Mouse (Mus musculus): Measurements from ENCODE around the gene Lrp8. TPM values are rescaled to one million over a fixed set of nuclear protein-coding genes. Genes with fewer than 3 reads are reported as not detected.

The Lrp8 gene
- total and polyA plus RNA-seq, 2 experiments, result 0.09 to 0.11 TPM

DNA sequence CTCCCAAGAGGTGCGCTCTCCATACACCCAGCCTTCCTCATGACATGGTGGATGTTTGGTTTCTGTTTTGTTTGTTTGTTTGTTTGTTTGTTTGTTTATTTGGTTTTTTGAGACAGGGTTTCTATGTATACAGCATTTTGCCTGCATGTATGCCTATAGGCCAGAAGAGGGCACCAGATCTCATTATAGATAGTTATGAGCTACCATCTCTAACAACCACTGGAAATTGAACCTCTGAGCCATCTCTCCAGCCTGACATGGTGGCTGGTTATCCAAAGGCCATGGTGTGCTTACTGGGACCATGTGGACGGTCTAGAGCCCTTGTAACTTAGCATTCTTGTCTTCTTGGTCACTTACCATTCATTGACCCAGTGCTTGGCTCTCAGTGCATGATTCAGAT lies 90.6 kb downstream of the Lrp8 start:
- Histone ChIP-seq H3K9ac (ENCODE audit: low read depth, low read length) (no peak overlapping the region), H3K27ac (replicated peaks; ENCODE audit: insufficient read depth, low read depth, low read length) (no peak overlapping the region), H3K27me3 (ENCODE audit: control insufficient read depth, insufficient read depth, low read length) (no peaks in the 10 kb centered on the region), H3K4me1 (ENCODE audit: control insufficient read depth, insufficient read depth, low read length) (peaks cover 5% of the 10 kb centered on the region), H3K79me2 (ENCODE audit: control insufficient read depth, insufficient read depth, low read length) (no peaks in the 10 kb centered on the region), H3K4me3 (ENCODE audit: insufficient read depth, low read depth, low read length) (no peak overlapping the region), H3K36me3 (ENCODE audit: control insufficient read depth, insufficient read depth, low read length) (peaks cover 11% of the 10 kb centered on the region)
- TF ChIP-seq POLR2A (IDR thresholded peaks at IDR 0.05; ENCODE audit: extremely low read depth, insufficient read depth, low read length) (no peak), CTCF (IDR thresholded peaks at IDR 0.05; ENCODE audit: low read depth, low read length) (peak; percentile 54)
- DNase-seq (ENCODE audit: extremely low read depth, low read depth, low spot score), result peak; percentile 47
- WGBS, result 71% methylated on average over 2 of the region's 2 CpGs

DNA sequence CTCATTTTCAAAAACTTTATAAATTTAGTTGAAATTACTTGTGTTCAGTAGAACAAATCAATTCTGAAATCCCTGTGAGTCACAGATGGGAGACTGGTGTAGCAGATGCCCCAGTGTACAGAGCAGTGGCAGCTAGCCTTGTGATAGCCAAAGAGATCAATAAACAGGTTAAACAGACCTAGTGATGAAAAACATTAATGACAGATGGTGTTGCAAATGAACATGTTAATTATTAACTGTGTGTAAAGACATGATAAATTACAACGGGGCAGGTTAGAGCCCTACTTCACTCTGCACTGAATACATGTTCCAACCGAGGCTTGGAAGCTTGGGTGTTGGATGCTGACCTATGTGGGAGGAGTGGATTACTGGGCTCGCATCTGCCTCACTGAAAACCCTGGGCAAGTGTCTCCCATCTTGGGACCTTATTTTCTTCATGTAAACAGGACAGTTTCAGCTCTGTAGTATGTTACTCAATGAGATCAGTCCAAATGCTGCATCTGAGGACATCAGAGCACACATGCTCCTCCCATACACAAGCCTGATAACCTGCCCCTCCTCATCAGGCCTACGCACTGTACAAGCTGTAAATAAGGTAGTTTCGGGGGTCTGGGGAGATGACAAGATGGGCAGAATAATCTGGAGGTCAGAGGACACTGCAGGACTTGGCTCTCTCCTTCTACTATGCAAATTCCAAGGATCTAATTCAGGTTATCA lies 97.3 kb downstream of the Lrp8 start:
- 21% methylated on average over 5 of the region's 5 CpGs for WGBS
- DNase-seq (ENCODE audit: extremely low read depth, low read depth, low spot score), result peak; percentile 99
- Histone ChIP-seq H3K36me3 (ENCODE audit: control insufficient read depth, insufficient read depth, low read length) (peaks cover 21% of the 10 kb centered on the region), H3K27ac (replicated peaks; ENCODE audit: insufficient read depth, low read depth, low read length) (peak overlapping the region; percentile 99), H3K9ac (ENCODE audit: low read depth, low read length) (peak overlapping the region; percentile 74), H3K27me3 (ENCODE audit: control insufficient read depth, insufficient read depth, low read length) (no peaks in the 10 kb centered on the region), H3K79me2 (ENCODE audit: control insufficient read depth, insufficient read depth, low read length) (no peaks in the 10 kb centered on the region; the same call in 1 of the 2 replicates), H3K4me3 (ENCODE audit: insufficient read depth, low read depth, low read length) (peak overlapping the region; percentile 15), H3K4me1 (ENCODE audit: control insufficient read depth, insufficient read depth, low read length) (peaks cover 20% of the 10 kb centered on the region)
- no peak for TF ChIP-seq POLR2A (IDR thresholded peaks at IDR 0.05; ENCODE audit: extremely low read depth, insufficient read depth, low read length)
- no peak for TF ChIP-seq CTCF (IDR thresholded peaks at IDR 0.05; ENCODE audit: low read depth, low read length)

DNA sequence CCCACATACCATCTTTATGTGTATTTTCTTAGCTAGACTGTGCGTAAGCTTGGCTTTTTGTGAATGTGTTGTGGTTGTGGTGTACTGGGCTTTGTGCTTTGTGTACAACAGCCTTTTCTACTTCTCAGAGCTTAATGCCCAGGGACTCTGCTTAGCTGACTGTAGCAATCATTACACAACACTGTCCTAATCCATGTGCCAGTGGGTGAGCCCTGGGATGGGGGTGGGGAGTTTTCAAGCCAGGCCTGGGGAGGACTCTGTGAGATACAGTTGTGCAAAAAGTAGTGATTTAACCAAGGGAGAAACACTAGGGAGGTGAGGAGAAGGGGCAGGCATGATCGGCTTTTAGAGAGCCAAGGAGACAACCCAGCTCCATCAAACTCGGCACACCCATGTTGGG lies 98.1 kb downstream of the Lrp8 start:
- Histone ChIP-seq H3K4me3 (ENCODE audit: insufficient read depth, low read depth, low read length) (peak overlapping the region; percentile 15; the same call in 1 of the 2 replicates), H3K9ac (ENCODE audit: low read depth, low read length) (peak overlapping the region; percentile 74), H3K79me2 (ENCODE audit: control insufficient read depth, insufficient read depth, low read length) (peaks cover 2% of the 10 kb centered on the region; the same call in 1 of the 2 replicates), H3K36me3 (ENCODE audit: control insufficient read depth, insufficient read depth, low read length) (peaks cover 27% of the 10 kb centered on the region), H3K27ac (replicated peaks; ENCODE audit: insufficient read depth, low read depth, low read length) (peak overlapping the region; percentile 99), H3K27me3 (ENCODE audit: control insufficient read depth, insufficient read depth, low read length) (no peaks in the 10 kb centered on the region), H3K4me1 (ENCODE audit: control insufficient read depth, insufficient read depth, low read length) (peaks cover 20% of the 10 kb centered on the region)
- DNase-seq (ENCODE audit: extremely low read depth, low read depth, low spot score), result peak; percentile 91
- WGBS, result 30% methylated on average over 3 of the region's 3 CpGs
- no peak for TF ChIP-seq POLR2A (IDR thresholded peaks at IDR 0.05; ENCODE audit: extremely low read depth, insufficient read depth, low read length)
- TF ChIP-seq CTCF (IDR thresholded peaks at IDR 0.05; ENCODE audit: low read depth, low read length), result no peak

DNA sequence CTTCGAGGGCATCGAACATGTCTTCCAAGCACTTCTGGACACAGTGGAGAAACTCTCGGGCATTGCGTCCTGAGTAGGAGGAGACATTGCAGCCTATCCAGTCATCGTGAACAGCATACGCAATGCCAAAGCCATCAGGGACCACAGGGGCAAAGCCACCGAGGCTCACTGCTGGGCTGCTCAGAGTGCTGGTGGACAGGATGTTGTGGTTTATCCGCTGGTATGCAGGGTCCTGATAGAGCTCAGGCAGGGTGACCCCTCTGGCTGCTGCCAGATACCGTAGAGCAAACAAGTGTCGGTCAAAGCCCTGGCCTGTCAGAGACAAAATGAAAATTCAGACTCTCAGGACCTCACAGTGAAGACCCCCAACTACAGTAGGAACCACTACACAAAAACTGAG lies 102.2 kb downstream of the Lrp8 start:
- peaks cover 39% of the 10 kb centered on the region for H3K36me3 ChIP-seq (ENCODE audit: control insufficient read depth, insufficient read depth, low read length)
- TF ChIP-seq POLR2A (IDR thresholded peaks at IDR 0.05; ENCODE audit: extremely low read depth, insufficient read depth, low read length) (no peak), CTCF (IDR thresholded peaks at IDR 0.05; ENCODE audit: low read depth, low read length) (no peak)
- no peak overlapping the region for H3K27ac ChIP-seq (replicated peaks; ENCODE audit: insufficient read depth, low read depth, low read length)
- no peak overlapping the region for H3K9ac ChIP-seq (ENCODE audit: low read depth, low read length)
- 81% methylated on average over 10 of the region's 10 CpGs for WGBS
- peaks cover 15% of the 10 kb centered on the region for H3K4me1 ChIP-seq (ENCODE audit: control insufficient read depth, insufficient read depth, low read length)
- no peak overlapping the region for H3K4me3 ChIP-seq (ENCODE audit: insufficient read depth, low read depth, low read length)
- no peaks in the 10 kb centered on the region for H3K27me3 ChIP-seq (ENCODE audit: control insufficient read depth, insufficient read depth, low read length)
- no peak for DNase-seq (ENCODE audit: extremely low read depth, low read depth, low spot score)
- H3K79me2 ChIP-seq (ENCODE audit: control insufficient read depth, insufficient read depth, low read length), result peaks cover 11% of the 10 kb centered on the region; the same call in 1 of the 2 replicates

DNA sequence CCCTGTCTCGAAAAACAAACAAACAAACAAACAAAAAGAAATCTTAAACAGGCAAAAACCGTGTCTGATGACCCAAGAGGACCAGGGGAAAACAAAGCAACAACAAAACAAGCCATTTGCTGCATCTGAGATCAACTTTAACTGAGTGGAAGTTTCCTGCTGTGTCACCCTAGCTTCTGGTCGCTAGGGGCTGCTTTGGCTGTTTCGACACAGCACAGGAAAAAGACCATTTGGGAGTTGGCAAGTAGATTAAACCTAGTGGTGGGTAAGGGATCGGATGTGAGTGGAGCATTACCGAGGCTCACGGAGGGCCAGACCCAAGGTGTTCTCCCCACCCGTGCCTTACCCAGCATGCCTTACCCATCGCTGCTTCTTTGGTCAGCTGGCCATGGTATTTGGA lies 104.5 kb downstream of the Lrp8 start:
- no peak overlapping the region for H3K4me3 ChIP-seq (ENCODE audit: insufficient read depth, low read depth, low read length)
- H3K9ac ChIP-seq (ENCODE audit: low read depth, low read length), result no peak overlapping the region
- 88% methylated on average over 9 of the region's 9 CpGs for WGBS
- TF ChIP-seq POLR2A (IDR thresholded peaks at IDR 0.05; ENCODE audit: extremely low read depth, insufficient read depth, low read length) (no peak), CTCF (IDR thresholded peaks at IDR 0.05; ENCODE audit: low read depth, low read length) (no peak)
- no peak for DNase-seq (ENCODE audit: extremely low read depth, low read depth, low spot score)
- H3K27me3 ChIP-seq (ENCODE audit: control insufficient read depth, insufficient read depth, low read length), result no peaks in the 10 kb centered on the region
- H3K36me3 ChIP-seq (ENCODE audit: control insufficient read depth, insufficient read depth, low read length), result peaks cover 55% of the 10 kb centered on the region
- peaks cover 5% of the 10 kb centered on the region; the same call in 1 of the 2 replicates for H3K4me1 ChIP-seq (ENCODE audit: control insufficient read depth, insufficient read depth, low read length)
- H3K27ac ChIP-seq (replicated peaks; ENCODE audit: insufficient read depth, low read depth, low read length), result no peak overlapping the region
- peaks cover 11% of the 10 kb centered on the region; the same call in 1 of the 2 replicates for H3K79me2 ChIP-seq (ENCODE audit: control insufficient read depth, insufficient read depth, low read length)

DNA sequence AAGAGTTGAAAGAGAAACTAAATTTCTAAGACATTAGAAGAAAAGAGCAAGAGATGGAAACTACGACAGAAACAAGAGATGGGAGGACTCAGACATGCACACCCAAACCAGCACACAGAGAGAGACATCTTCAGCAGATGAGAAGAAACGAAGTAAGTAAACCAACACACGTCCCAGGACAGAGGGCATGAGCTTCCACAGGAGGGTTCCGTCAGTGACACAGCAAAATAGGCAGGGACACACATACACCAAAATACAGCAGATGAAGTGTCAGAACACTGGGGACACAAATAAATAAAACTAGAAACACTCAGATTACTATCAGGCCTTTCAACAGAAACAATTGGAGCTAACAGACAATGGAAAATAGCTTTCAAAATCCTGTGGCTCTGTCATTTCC lies 108.0 kb downstream of the Lrp8 start:
- Histone ChIP-seq H3K27me3 (ENCODE audit: control insufficient read depth, insufficient read depth, low read length) (no peaks in the 10 kb centered on the region), H3K36me3 (ENCODE audit: control insufficient read depth, insufficient read depth, low read length) (peaks cover 64% of the 10 kb centered on the region)
- 92% methylated on average over 4 of the region's 4 CpGs for WGBS

More for the DNA sequence above, 108.0 kb downstream of the Lrp8 start:
- Histone ChIP-seq H3K4me3 (ENCODE audit: insufficient read depth, low read depth, low read length) (no peak overlapping the region), H3K4me1 (ENCODE audit: control insufficient read depth, insufficient read depth, low read length) (no peaks in the 10 kb centered on the region), H3K27ac (replicated peaks; ENCODE audit: insufficient read depth, low read depth, low read length) (no peak overlapping the region), H3K9ac (ENCODE audit: low read depth, low read length) (no peak overlapping the region), H3K79me2 (ENCODE audit: control insufficient read depth, insufficient read depth, low read length) (peaks cover 12% of the 10 kb centered on the region; the same call in 1 of the 2 replicates)
- no peak for TF ChIP-seq CTCF (IDR thresholded peaks at IDR 0.05; ENCODE audit: low read depth, low read length)
- TF ChIP-seq POLR2A (IDR thresholded peaks at IDR 0.05; ENCODE audit: extremely low read depth, insufficient read depth, low read length), result no peak
- DNase-seq (ENCODE audit: extremely low read depth, low read depth, low spot score), result no peak

All from liver, adult 2 months (tissue).